Mouse (Mus musculus) MEL (cell line): ENCODE measurements at regions not wholly inside any gene's neighbourhood (a gene's known extent, or its start where the extent isn't known, plus 50 kb on each side); places are given as distances from the start of the nearest gene placed in this dataset.

Source experiments
- DNase-seq: peaks from one replicate; pipeline ENCODE4 v3.0.0; 2011; ENCODE audit warnings: low read depth, low spot score
- H3K27ac ChIP-seq: 2 replicates; pipeline ENCODE4 v1.5.1; 2012; ENCODE audit warnings: low read depth, mild to moderate bottlenecking, control low read depth, low read length, moderate library complexity; ENCODE audit not compliant: control insufficient read depth
- H3K27me3 ChIP-seq, 2 experiments: fragments of 150-350 bp in 1 of 2; sonication (generic) in 1 of 2; 2 replicates each; pipeline ENCODE4 v1.6.1; 2012; ENCODE audit warnings: low read length in 2 of 2, mild to moderate bottlenecking in 2 of 2, improper control_type of control experiment in 1 of 2, moderate library complexity in 1 of 2; ENCODE audit not compliant: insufficient read depth in 2 of 2, control insufficient read depth in 1 of 2
- H3K36me3 ChIP-seq, 2 experiments: 2 replicates each; pipeline ENCODE4 v1.6.1; 2012 to 2014; ENCODE audit warnings: low read length in 2 of 2, improper control_type of control experiment in 1 of 2, inconsistent platforms in 1 of 2, mild to moderate bottlenecking in 1 of 2; ENCODE audit not compliant: insufficient read depth in 2 of 2, control insufficient read depth in 1 of 2
- H3K4me1 ChIP-seq, 2 experiments: fragments of 150-350 bp in 1 of 2; sonication (generic) in 1 of 2; 2 replicates each; pipeline ENCODE4 v1.6.1; 2012; ENCODE audit warnings: low read length in 2 of 2, improper control_type of control experiment in 1 of 2, mild to moderate bottlenecking in 1 of 2; ENCODE audit not compliant: insufficient read depth in 2 of 2, control insufficient read depth in 1 of 2
- H3K4me3 ChIP-seq, 2 experiments: fragments of 150-350 bp in 1 of 2; sonication (generic) in 1 of 2; 2 replicates each; pipeline ENCODE4 v1.5.1; 2012; ENCODE audit warnings: low read depth in 2 of 2, low read length in 2 of 2, mild to moderate bottlenecking in 2 of 2, moderate library complexity in 2 of 2, control low read depth in 1 of 2, improper control_type of control experiment in 1 of 2; ENCODE audit not compliant: control insufficient read depth in 1 of 2, insufficient read depth in 1 of 2
- H3K79me2 ChIP-seq: 2 replicates; pipeline ENCODE4 v1.6.1; 2012; ENCODE audit warnings: mild to moderate bottlenecking, low read length, moderate library complexity; ENCODE audit not compliant: control insufficient read depth, poor library complexity, insufficient read depth
- H3K9ac ChIP-seq: 2 replicates; pipeline ENCODE4 v1.6.1; 2012; ENCODE audit warnings: low read depth, mild to moderate bottlenecking, control low read depth, low read length, moderate library complexity; ENCODE audit not compliant: control insufficient read depth, poor library complexity, severe bottlenecking
- H3K9me3 ChIP-seq: fragments of 150-350 bp; sonication (generic); replicated peaks from 2 replicates; pipeline ENCODE4 v1.6.1; 2012; ENCODE audit warnings: mild to moderate bottlenecking, low read length, improper control_type of control experiment, moderate library complexity; ENCODE audit not compliant: insufficient read depth
- BHLHE40 ChIP-seq: IDR thresholded peaks from 2 replicates; pipeline ENCODE4 v1.6.1; 2012; ENCODE audit warnings: low read depth, mild to moderate bottlenecking, inconsistent platforms, low read length, improper control_type of control experiment, borderline replicate concordance
- CHD2 ChIP-seq: IDR thresholded peaks from 2 replicates; pipeline ENCODE4 v1.6.1; 2011; ENCODE audit warnings: low read length, improper control_type of control experiment
- ELF1 ChIP-seq: IDR thresholded peaks from 2 replicates; pipeline ENCODE4 v1.6.1; 2014; ENCODE audit warnings: low read depth, mild to moderate bottlenecking, inconsistent platforms, low read length, improper control_type of control experiment, moderate library complexity
- GATA1 ChIP-seq: IDR thresholded peaks from 2 replicates; pipeline ENCODE4 v1.6.1; 2011; ENCODE audit warnings: low read depth, low read length, improper control_type of control experiment
- HCFC1 ChIP-seq: IDR thresholded peaks from 2 replicates; pipeline ENCODE4 v1.6.1; 2012; ENCODE audit warnings: low read depth, mild to moderate bottlenecking, inconsistent platforms, low read length, improper control_type of control experiment, moderate library complexity
- MAFK ChIP-seq: IDR thresholded peaks from 2 replicates; pipeline ENCODE4 v1.6.1; 2011; ENCODE audit warnings: low read depth, mild to moderate bottlenecking, low read length, improper control_type of control experiment, borderline replicate concordance
- MAX ChIP-seq: IDR thresholded peaks from 2 replicates; pipeline ENCODE4 v1.6.1; 2011; ENCODE audit warnings: low read length, improper control_type of control experiment
- MAZ ChIP-seq: IDR thresholded peaks from 2 replicates; pipeline ENCODE4 v1.6.1; 2012; ENCODE audit warnings: low read depth, mild to moderate bottlenecking, inconsistent platforms, low read length, improper control_type of control experiment
- MYB ChIP-seq: IDR thresholded peaks from 2 replicates; pipeline ENCODE4 v1.6.1; 2011; ENCODE audit warnings: mild to moderate bottlenecking, low read depth, low read length, improper control_type of control experiment
- NELFE ChIP-seq: IDR thresholded peaks from 2 replicates; pipeline ENCODE4 v1.6.1; 2011; ENCODE audit warnings: low read depth, low read length, improper control_type of control experiment
- RAD21 ChIP-seq: IDR thresholded peaks from 2 replicates; pipeline ENCODE4 v1.6.1; 2011; ENCODE audit warnings: mild to moderate bottlenecking, low read depth, low read length, improper control_type of control experiment
- RCOR1 ChIP-seq: IDR thresholded peaks from 2 replicates; pipeline ENCODE4 v1.6.1; 2012; ENCODE audit warnings: low read depth, mild to moderate bottlenecking, inconsistent platforms, low read length, improper control_type of control experiment
- TCF12 ChIP-seq: IDR thresholded peaks from 2 replicates; pipeline ENCODE4 v1.6.1; 2014; ENCODE audit warnings: low read depth, mild to moderate bottlenecking, inconsistent platforms, low read length, improper control_type of control experiment, moderate library complexity
- UBTF ChIP-seq: IDR thresholded peaks from 2 replicates; pipeline ENCODE4 v1.6.1; 2012; ENCODE audit warnings: low read depth, mild to moderate bottlenecking, inconsistent platforms, low read length, improper control_type of control experiment, moderate library complexity, borderline replicate concordance; ENCODE audit not compliant: insufficient read depth
- USF2 ChIP-seq, 2 experiments: IDR thresholded peaks; 2 replicates each; pipeline ENCODE4 v1.6.1; 2011 to 2012; ENCODE audit warnings: improper control_type of control experiment in 2 of 2, low read length in 2 of 2, borderline replicate concordance in 1 of 2, inconsistent platforms in 1 of 2, low read depth in 1 of 2, mild to moderate bottlenecking in 1 of 2; ENCODE audit not compliant: insufficient read depth in 1 of 2
- ZC3H11A ChIP-seq: IDR thresholded peaks from 2 replicates; pipeline ENCODE4 v1.6.1; 2012; ENCODE audit warnings: low read depth, mild to moderate bottlenecking, inconsistent platforms, low read length, improper control_type of control experiment
- ZKSCAN1 ChIP-seq: IDR thresholded peaks from 2 replicates; pipeline ENCODE4 v1.6.1; 2012; ENCODE audit warnings: low read depth, mild to moderate bottlenecking, inconsistent platforms, low read length, improper control_type of control experiment, moderate library complexity
- ZMIZ1 ChIP-seq: IDR thresholded peaks from 2 replicates; pipeline ENCODE4 v1.6.1; 2012; ENCODE audit warnings: low read depth, mild to moderate bottlenecking, inconsistent platforms, low read length, improper control_type of control experiment, moderate library complexity

DNA sequence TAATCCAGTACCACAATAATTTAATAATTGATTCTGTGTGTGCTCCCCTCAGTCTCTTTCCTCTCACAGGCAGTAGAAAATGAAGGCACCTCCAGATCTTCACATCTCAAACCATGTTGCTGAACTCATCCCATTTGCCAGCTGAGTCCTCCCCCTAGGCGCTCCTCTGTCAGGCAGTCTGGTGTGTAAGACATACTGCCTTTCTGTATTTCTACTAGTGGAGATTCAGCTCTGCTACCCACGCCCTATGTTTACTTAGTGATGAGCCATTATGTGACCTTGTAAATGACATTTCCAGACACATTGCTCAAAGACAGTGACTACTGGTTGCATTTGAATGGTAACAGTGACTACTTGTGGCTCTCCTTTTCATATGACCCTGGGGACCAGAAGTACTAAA, 387.9 kb downstream of the Serpinb8 start:
- H3K27ac ChIP-seq: no peak overlapping the region
- H3K36me3 ChIP-seq: no peaks in the 10 kb centered on the region
- TF ChIP-seq RCOR1 (no peak), GATA1 (no peak), RAD21 (no peak), MAFK (no peak), ELF1 (no peak), NELFE (no peak), CHD2 (no peak), MYB (no peak), MAZ (no peak), ZKSCAN1 (no peak), USF2 (IDR thresholded peaks at IDR 0.05; ENCODE audit: borderline replicate concordance in 1 of 2, insufficient read depth in 1 of 2, low read depth in 1 of 2, low read length in 2 of 2) (no peak), MAX (no peak)
- H3K9ac ChIP-seq: no peak overlapping the region
- H3K4me3 ChIP-seq: no peak overlapping the region
- no peaks in the 10 kb centered on the region for H3K79me2 ChIP-seq
- no peak for DNase-seq
- no peaks in the 10 kb centered on the region for H3K27me3 ChIP-seq
- no peaks in the 10 kb centered on the region for H3K4me1 ChIP-seq
- no peaks in the 10 kb centered on the region for H3K9me3 ChIP-seq

DNA sequence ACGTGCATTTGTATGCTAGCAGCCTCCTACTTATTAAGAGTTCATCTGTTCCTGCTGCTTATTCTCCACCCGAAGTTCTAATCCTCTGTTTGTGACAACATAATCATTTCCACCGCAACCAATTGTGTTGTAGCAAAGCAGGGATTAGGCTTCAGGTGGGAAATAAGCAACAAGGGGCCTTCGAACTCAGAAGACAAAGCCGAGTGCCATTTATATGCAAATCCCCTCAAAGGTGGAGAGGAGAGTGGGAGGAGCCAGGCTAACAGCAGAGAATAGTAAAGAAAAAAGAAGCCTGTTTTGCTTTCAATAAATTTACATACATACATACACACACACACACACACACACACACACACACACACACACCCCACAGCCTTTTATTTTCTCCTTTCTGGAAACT, 388.6 kb downstream of the Serpinb8 start:
- H3K79me2 ChIP-seq: no peaks in the 10 kb centered on the region
- H3K27me3 ChIP-seq: no peaks in the 10 kb centered on the region
- H3K9me3 ChIP-seq: no peaks in the 10 kb centered on the region
- H3K4me1 ChIP-seq: no peaks in the 10 kb centered on the region
- H3K4me3 ChIP-seq: no peak overlapping the region
- no peaks in the 10 kb centered on the region for H3K36me3 ChIP-seq
- TF ChIP-seq TCF12: no peak
- TF ChIP-seq ZMIZ1: no peak
- no peak for TF ChIP-seq ZC3H11A
- TF ChIP-seq CHD2: no peak
- TF ChIP-seq HCFC1: no peak
- no peak for TF ChIP-seq MAFK
- TF ChIP-seq NELFE: no peak
- no peak for TF ChIP-seq GATA1
- TF ChIP-seq UBTF: no peak
- no peak for TF ChIP-seq BHLHE40
- no peak overlapping the region for H3K9ac ChIP-seq
- H3K27ac ChIP-seq: no peak overlapping the region
- DNase-seq: no peak
